Mouse (Mus musculus) heart, embryonic 10.5 days (tissue): ENCODE measurements around the gene Efna4. TPM values are rescaled to one million over a fixed set of nuclear protein-coding genes. Genes with fewer than 3 reads are reported as not detected.

Experiments used
- DNase-seq: peaks from one replicate; pipeline ENCODE4 v3.0.0-alpha.2; 2017; ENCODE audit warnings: low spot score
- H3K27ac ChIP-seq: fragments of 300-500 bp; sonication (generic); 2 replicates; pipeline ENCODE4 v1.5.1; 2016; ENCODE audit warnings: mild to moderate bottlenecking
- H3K27me3 ChIP-seq: fragments of 300-500 bp; sonication (generic); 2 replicates; pipeline ENCODE4 v1.6.1; 2016; ENCODE audit warnings: mild to moderate bottlenecking; ENCODE audit not compliant: poor library complexity, insufficient read depth, severe bottlenecking
- H3K36me3 ChIP-seq: fragments of 300-500 bp; sonication (generic); 2 replicates; pipeline ENCODE4 v1.6.1; 2016; ENCODE audit warnings: mild to moderate bottlenecking, moderate library complexity
- H3K4me1 ChIP-seq: fragments of 300-500 bp; sonication (generic); 2 replicates; pipeline ENCODE4 v1.6.1; 2016; ENCODE audit warnings: mild to moderate bottlenecking
- H3K4me3 ChIP-seq: fragments of 300-500 bp; sonication (generic); 2 replicates; pipeline ENCODE4 v1.5.1; 2016; ENCODE audit warnings: mild to moderate bottlenecking, moderate library complexity
- H3K9me3 ChIP-seq: fragments of 300-500 bp; sonication (generic); 2 replicates; pipeline ENCODE4 v1.6.1; 2016; ENCODE audit warnings: mild to moderate bottlenecking, moderate library complexity
- WGBS: fragments of 180-500 bp; shearing (Covaris S2); methylation state at CpG from one replicate; pipeline ENCODE4 v1.1.7; 2016; 5-methylcytosine and 5-hydroxymethylcytosine counted together
- polyA plus RNA-seq: library from polyadenylated mRNA; unstranded; fragments of >200 nt; fragmentation: Nextera tagmentation; extraction: Ambion mirVana; gene quantifications from 2 replicates; pipeline ENCODE4 v1.2.1, GENCODE M21; 2016

Efna4 gene
- polyA plus RNA-seq, 1 experiment from 2014 or later = 19.3 TPM

- Histone ChIP-seq H3K4me3 (no peak overlapping the region), H3K27ac (no peak overlapping the region), H3K9me3 (no peaks in the 10 kb centered on the region), H3K27me3 (peaks cover 75% of the 10 kb centered on the region), H3K4me1 (peaks cover 18% of the 10 kb centered on the region), H3K36me3 (no peaks in the 10 kb centered on the region)
- DNase-seq = peak; percentile 88
- WGBS = 17% methylated on average over 5 of the region's 5 CpGs
Measured at GRCm38 (mm10) chr3:89354816-89355511, 17.1 kb upstream of the Efna4 start.

GRCm38 (mm10) chr3:89351271-89351670 lies 13.4 kb upstream of the Efna4 start:
- Histone ChIP-seq H3K4me1 (peaks cover 36% of the 10 kb centered on the region), H3K27me3 (peaks cover 72% of the 10 kb centered on the region)
- WGBS = 56% methylated on average over 5 of the region's 5 CpGs

GRCm38 (mm10) chr3:89349869-89350501 lies 12.2 kb upstream of the Efna4 start, which contains the start of gene Adam15:
Gene Adam15 (minus strand): TSS chr3:89349996.
- Histone ChIP-seq H3K27me3 (peaks cover 59% of the 10 kb centered on the region), H3K36me3 (peaks cover 5% of the 10 kb centered on the region; the same call in 1 of the 2 replicates), H3K4me1 (peaks cover 27% of the 10 kb centered on the region), H3K4me3 (peak within 1 kb of the TSS; percentile 76), H3K27ac (peak within 1 kb of the TSS; percentile 77), H3K9me3 (no peaks in the 10 kb centered on the region)
- WGBS = under 1% methylated on average over 59 of the region's 59 CpGs
- peak; percentile 93 for DNase-seq

More at GRCm38 (mm10) chr3:89351271-89351670, 13.4 kb upstream of the Efna4 start:
- DNase-seq = no peak
- H3K4me3 ChIP-seq = no peak overlapping the region
- no peaks in the 10 kb centered on the region for H3K9me3 ChIP-seq
- no peaks in the 10 kb centered on the region for H3K36me3 ChIP-seq
- no peak overlapping the region for H3K27ac ChIP-seq

- Histone ChIP-seq H3K36me3 (peaks cover 5% of the 10 kb centered on the region; the same call in 1 of the 2 replicates), H3K27me3 (peaks cover 58% of the 10 kb centered on the region), H3K27ac (peak overlapping the region; percentile 77), H3K4me1 (peaks cover 25% of the 10 kb centered on the region), H3K4me3 (peak overlapping the region; percentile 76), H3K9me3 (no peaks in the 10 kb centered on the region)
- under 1% methylated on average over 38 of the region's 38 CpGs for WGBS
- no peak for DNase-seq
Measured at GRCm38 (mm10) chr3:89348911-89349868, 11.4 kb upstream of the Efna4 start.

GRCm38 (mm10) chr3:89347916-89348315 lies 10.1 kb upstream of the Efna4 start:
- Histone ChIP-seq H3K4me3 (peak overlapping the region; percentile 76; the same call in 1 of the 2 replicates), H3K4me1 (peaks cover 25% of the 10 kb centered on the region), H3K9me3 (no peaks in the 10 kb centered on the region), H3K27ac (peak overlapping the region; percentile 33), H3K27me3 (peaks cover 62% of the 10 kb centered on the region), H3K36me3 (peaks cover 17% of the 10 kb centered on the region)
- WGBS = 44% methylated on average over 1 of the region's 1 CpGs
- DNase-seq = no peak

GRCm38 (mm10) chr3:89346815-89347540 lies 9.2 kb upstream of the Efna4 start:
- no peak for DNase-seq
- Histone ChIP-seq H3K27me3 (peaks cover 53% of the 10 kb centered on the region), H3K9me3 (no peaks in the 10 kb centered on the region), H3K4me3 (no peak overlapping the region), H3K36me3 (peaks cover 19% of the 10 kb centered on the region), H3K27ac (no peak overlapping the region), H3K4me1 (peaks cover 25% of the 10 kb centered on the region)
- 78% methylated on average over 10 of the region's 10 CpGs for WGBS

GRCm38 (mm10) chr3:89343279-89343678 lies 5.5 kb upstream of the Efna4 start:
- Histone ChIP-seq H3K9me3 (no peaks in the 10 kb centered on the region), H3K27me3 (peaks cover 26% of the 10 kb centered on the region), H3K4me1 (peaks cover 27% of the 10 kb centered on the region), H3K4me3 (no peak overlapping the region), H3K27ac (no peak overlapping the region), H3K36me3 (peaks cover 24% of the 10 kb centered on the region)
- no peak for DNase-seq
- 79% methylated on average over 7 of the region's 7 CpGs for WGBS

GRCm38 (mm10) chr3:89341794-89342193 lies 4.0 kb upstream of the Efna4 start:
- peaks cover 34% of the 10 kb centered on the region for H3K4me1 ChIP-seq
- no peak for DNase-seq
- WGBS = 82% methylated on average over 4 of the region's 4 CpGs
- H3K36me3 ChIP-seq = peaks cover 24% of the 10 kb centered on the region
- peaks cover 11% of the 10 kb centered on the region for H3K27me3 ChIP-seq
- no peaks in the 10 kb centered on the region for H3K9me3 ChIP-seq
- no peak overlapping the region for H3K4me3 ChIP-seq
- no peak overlapping the region for H3K27ac ChIP-seq

GRCm38 (mm10) chr3:89340465-89340864 lies 2.6 kb upstream of the Efna4 start:
- peak overlapping the region; percentile 42 for H3K4me3 ChIP-seq
- peaks cover 46% of the 10 kb centered on the region for H3K4me1 ChIP-seq
- DNase-seq = peak; percentile 88
- peaks cover 15% of the 10 kb centered on the region for H3K27me3 ChIP-seq
- 5% methylated on average over 11 of the region's 11 CpGs for WGBS
- H3K27ac ChIP-seq = peak overlapping the region; percentile 24; the same call in 1 of the 2 replicates
- H3K36me3 ChIP-seq = peaks cover 23% of the 10 kb centered on the region
- no peaks in the 10 kb centered on the region for H3K9me3 ChIP-seq

GRCm38 (mm10) chr3:89339416-89339815 lies 1.6 kb upstream of the Efna4 start:
- H3K27me3 ChIP-seq = peaks cover 15% of the 10 kb centered on the region
- H3K27ac ChIP-seq = no peak overlapping the region
- 27% methylated on average over 8 of the region's 8 CpGs for WGBS
- H3K9me3 ChIP-seq = no peaks in the 10 kb centered on the region
- H3K4me3 ChIP-seq = no peak overlapping the region
- H3K36me3 ChIP-seq = peaks cover 28% of the 10 kb centered on the region
- no peak for DNase-seq
- H3K4me1 ChIP-seq = peaks cover 46% of the 10 kb centered on the region

GRCm38 (mm10) chr3:89337062-89337720 lies 637 bp downstream of the Efna4 start:
- no peak for DNase-seq
- H3K27ac ChIP-seq = peak overlapping the region; percentile 95
- no peaks in the 10 kb centered on the region for H3K9me3 ChIP-seq
- peaks cover 56% of the 10 kb centered on the region for H3K4me1 ChIP-seq
- H3K4me3 ChIP-seq = peak overlapping the region; percentile 85
- WGBS = under 1% methylated on average over 20 of the region's 21 CpGs
- H3K36me3 ChIP-seq = peaks cover 33% of the 10 kb centered on the region
- H3K27me3 ChIP-seq = peaks cover 13% of the 10 kb centered on the region; the same call in 1 of the 2 replicates
